ENCODE assay signal across 8 mouse cellular contexts in genomic region chr11:32161922-32162804, GRCm38 (mm10). TPM values are rescaled to one million over a fixed set of nuclear protein-coding genes. Genes with fewer than 3 reads are reported as not detected.
DNase-seq lines count a peak whose midpoint lies in the region; ATAC-seq and TF ChIP-seq lines count a peak whose summit lies in the region.

No protein-coding gene starts in this region.

- peak overlapping the region; percentile 51 for H3K9ac ChIP-seq in hindbrain, embryonic 15.5 days

- peak overlapping the region; percentile 88 for H3K27ac ChIP-seq in hindbrain, embryonic 15.5 days (replicated peaks)

- in situ Hi-C loops in Patski (cut with MboI; ENCODE audit: low pct_unique_long_range_greater_than_20kb): loop anchor here (5.0 kb wide), 1 partner anchor 490 kb away; the partner anchor contains the start of gene Bod1

- 13% methylated on average over 28 of the region's 28 CpGs for WGBS in hindbrain, embryonic 15.5 days

- TF ChIP-seq CTCF in Patski (IDR thresholded peaks at IDR 0.05): peak; percentile 99

- H3K36me3 ChIP-seq in hindbrain, embryonic 15.5 days: no peaks in the 10 kb centered on the region

- peaks cover 36% of the 10 kb centered on the region for H3K4me1 ChIP-seq in hindbrain, embryonic 15.5 days (replicated peaks)

- H3K27me3 ChIP-seq in Patski: peaks cover 13% of the 10 kb centered on the region
- no peaks in the 10 kb centered on the region for H3K27me3 ChIP-seq in hindbrain, embryonic 15.5 days

- CTCF ChIA-PET in Patski (lab: Charles Lee): interaction anchor here (0.7 to 2.4 kb wide), 15 partner anchors 9 to 484 kb away, joined by 3 to 7 read pairs (median 3); no protein-coding TSS in a partner anchor

- DNase-seq in Patski (ENCODE audit: low read depth, low spot score): no peak
- DNase-seq in cerebellum, postnatal 10 days: peak; percentile 97 to 98
- peak; percentile 76 to 88 for DNase-seq in frontal cortex, postnatal 14 days (ENCODE audit: low spot score in 2 of 2)
- DNase-seq in left cerebral cortex, adult 11 months (ENCODE audit: low spot score): peak; percentile 77
- DNase-seq in lung, postnatal 36 days: peak; percentile 62
- DNase-seq in retina, postnatal 1 day: peak; percentile 89
- DNase-seq in thymus, postnatal 36 days: peak; percentile 90 to 93

- H3K4me3 ChIP-seq in hindbrain, embryonic 15.5 days: peak overlapping the region; percentile 23

- peak overlapping the region; percentile 53 for H3K4me2 ChIP-seq in hindbrain, embryonic 15.5 days

- ATAC-seq in Patski: peak; percentile 73
- peak; percentile 93 for ATAC-seq in hindbrain, embryonic 15.5 days (ENCODE audit: low FRiP score, low read depth)

- POLR2A ChIA-PET in Patski (lab: Charles Lee): no interaction called here

- no peaks in the 10 kb centered on the region for H3K9me3 ChIP-seq in hindbrain, embryonic 15.5 days

RNA-seq across cellular contexts. Expression of gene Il9r, which starts 37.9 kb away (rescaled TPM):
- polyA plus RNA-seq in Patski (2021): not detected
- not detected in 2 replicates for polyA plus RNA-seq in hindbrain, embryonic 15.5 days (2015; fragmentation: Nextera tagmentation; extraction: Ambion mirVana)

RNA-seq across cellular contexts. Expression of gene Snrnp25, which starts 43.1 kb away (rescaled TPM):
- polyA plus RNA-seq in Patski (2021): 32.0 TPM
- polyA plus RNA-seq in hindbrain, embryonic 15.5 days (2015; fragmentation: Nextera tagmentation; extraction: Ambion mirVana): 49.5 and 50.4 TPM in 2 replicates

RNA-seq across cellular contexts. Expression of gene Rhbdf1, which starts 59.9 kb away (rescaled TPM):
- 50.8 TPM for polyA plus RNA-seq in Patski (2021)
- 24.8 and 29.2 TPM in 2 replicates for polyA plus RNA-seq in hindbrain, embryonic 15.5 days (2015; fragmentation: Nextera tagmentation; extraction: Ambion mirVana)
